Mouse (Mus musculus) limb, embryonic 13.5 days (tissue): ENCODE results near the gene Syk. TPM values are rescaled to one million over a fixed set of nuclear protein-coding genes. Genes with fewer than 3 reads are reported as not detected.

ENCODE experiments used
- ATAC-seq: fragments of 200-750 bp; cut with Nextera tagmentation; 2 replicates; pipeline ENCODE4 v1.8.0; 2017; ENCODE audit warnings: low read depth, moderate number of reproducible peaks, moderate TSS enrichment; ENCODE audit not compliant: low FRiP score
- H3K27ac ChIP-seq: fragments of 300-500 bp; sonication (generic); 2 replicates; pipeline ENCODE4 v1.5.1; 2015; ENCODE audit warnings: inconsistent platforms, mild to moderate bottlenecking, moderate library complexity
- H3K27me3 ChIP-seq: fragments of 300-500 bp; sonication (generic); 2 replicates; pipeline ENCODE4 v1.6.1; 2015; ENCODE audit warnings: mild to moderate bottlenecking, inconsistent platforms
- H3K36me3 ChIP-seq: fragments of 300-500 bp; sonication (generic); 2 replicates; pipeline ENCODE4 v1.6.1; 2015; ENCODE audit warnings: inconsistent platforms, mild to moderate bottlenecking, moderate library complexity
- H3K4me1 ChIP-seq: fragments of 300-500 bp; sonication (generic); 2 replicates; pipeline ENCODE4 v1.6.1; 2015; ENCODE audit warnings: inconsistent platforms
- H3K4me2 ChIP-seq: fragments of 300-500 bp; sonication (generic); replicated peaks from 2 replicates; pipeline ENCODE4 v1.6.1; 2015; ENCODE audit warnings: inconsistent platforms, mild to moderate bottlenecking, moderate library complexity
- H3K4me3 ChIP-seq: fragments of 300-500 bp; sonication (generic); 2 replicates; pipeline ENCODE4 v1.5.1; 2015; ENCODE audit warnings: moderate library complexity, mild to moderate bottlenecking, inconsistent platforms
- H3K9ac ChIP-seq: fragments of 300-500 bp; sonication (generic); 2 replicates; pipeline ENCODE4 v1.6.1; 2015; ENCODE audit warnings: mild to moderate bottlenecking, inconsistent platforms
- H3K9me3 ChIP-seq: fragments of 300-500 bp; sonication (generic); 2 replicates; pipeline ENCODE4 v1.6.1; 2016; ENCODE audit warnings: inconsistent platforms
- WGBS: fragments of 180-500 bp; shearing (Covaris S2); methylation state at CpG from one replicate; pipeline ENCODE4 v1.1.7; 2015; 5-methylcytosine and 5-hydroxymethylcytosine counted together
- polyA plus RNA-seq: library from polyadenylated mRNA; unstranded; fragments of >200 nt; fragmentation: Nextera tagmentation; extraction: Ambion mirVana; gene quantifications from 2 replicates; pipeline ENCODE4 v1.2.1, GENCODE M21; 2015

Gene Syk
- polyA plus RNA-seq, 1 experiment from 2014 or later = 2.5 TPM

DNA sequence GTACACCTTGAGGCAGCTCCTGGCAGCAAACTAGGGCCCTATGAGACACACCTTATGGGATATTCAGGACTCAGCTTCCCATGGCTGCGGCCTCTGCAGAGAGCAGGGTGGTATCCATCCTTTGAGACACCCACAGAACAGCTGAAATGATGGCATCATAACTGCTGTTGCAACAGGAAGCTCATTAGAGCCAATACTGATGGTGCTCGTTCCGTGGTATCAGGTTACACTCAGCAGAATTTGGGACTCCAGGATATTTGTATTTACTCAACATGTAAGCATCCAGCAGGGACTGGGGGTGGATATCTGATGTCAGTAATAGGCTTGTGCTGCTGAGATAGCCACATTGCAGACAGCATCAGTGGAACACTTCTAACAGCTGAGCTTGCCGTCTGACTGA lies 90.3 kb downstream of the Syk start:
- H3K36me3 ChIP-seq = no peaks in the 10 kb centered on the region
- peaks cover 17% of the 10 kb centered on the region for H3K4me1 ChIP-seq
- peaks cover 5% of the 10 kb centered on the region; the same call in 1 of the 2 replicates for H3K9me3 ChIP-seq
- no peak overlapping the region for H3K4me3 ChIP-seq
- 38% methylated on average over 4 of the region's 4 CpGs for WGBS
- H3K27me3 ChIP-seq = no peaks in the 10 kb centered on the region
- H3K4me2 ChIP-seq = no peak overlapping the region
- ATAC-seq = no peak
- no peak overlapping the region for H3K27ac ChIP-seq
- no peak overlapping the region for H3K9ac ChIP-seq

DNA sequence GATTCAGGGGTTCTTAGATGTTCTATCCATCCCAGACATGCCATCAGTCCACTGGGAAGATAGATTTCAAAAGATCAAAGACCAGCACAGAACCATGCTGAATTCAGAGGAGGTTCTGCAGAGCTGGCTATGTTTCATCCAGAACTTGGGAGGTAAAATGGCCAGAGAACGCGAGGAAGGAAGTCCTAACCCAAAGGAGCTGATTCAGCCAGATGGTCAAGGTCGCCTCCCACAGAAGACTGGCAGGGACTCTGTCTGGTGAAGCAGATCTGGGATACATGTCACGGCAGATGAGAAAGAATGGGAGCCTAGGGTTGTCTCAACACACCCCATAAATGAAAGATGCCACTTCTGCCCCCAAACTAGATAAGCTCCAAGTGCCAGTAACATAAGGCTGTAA lies 90.9 kb downstream of the Syk start:
- no peaks in the 10 kb centered on the region for H3K36me3 ChIP-seq
- WGBS = 62% methylated on average over 4 of the region's 4 CpGs
- no peak overlapping the region for H3K4me2 ChIP-seq
- H3K9ac ChIP-seq = no peak overlapping the region
- no peak for ATAC-seq
- H3K4me1 ChIP-seq = peaks cover 17% of the 10 kb centered on the region
- H3K27ac ChIP-seq = no peak overlapping the region
- peaks cover 5% of the 10 kb centered on the region; the same call in 1 of the 2 replicates for H3K9me3 ChIP-seq
- no peaks in the 10 kb centered on the region for H3K27me3 ChIP-seq
- H3K4me3 ChIP-seq = no peak overlapping the region

DNA sequence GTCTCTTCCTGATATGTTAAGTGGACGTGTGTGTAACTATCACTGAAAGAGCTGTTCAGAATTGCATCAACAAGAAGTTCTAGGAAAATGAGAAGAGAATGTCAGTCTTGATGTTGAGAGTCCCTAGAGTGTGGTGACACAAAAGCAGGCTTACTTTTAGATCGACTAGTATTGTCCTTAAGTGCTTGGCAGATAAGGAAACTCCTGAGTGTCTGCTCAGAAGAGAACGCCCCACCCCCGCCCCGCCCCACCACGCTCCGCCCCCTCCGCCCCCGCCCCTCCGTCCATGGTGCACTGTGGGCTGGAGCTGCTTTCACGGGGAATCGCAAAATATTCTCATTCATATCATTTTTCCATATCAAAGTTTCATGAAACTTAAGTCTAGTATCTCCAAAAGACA lies 91.9 kb downstream of the Syk start:
- Histone ChIP-seq H3K4me1 (peaks cover 17% of the 10 kb centered on the region), H3K9me3 (peaks cover 5% of the 10 kb centered on the region; the same call in 1 of the 2 replicates), H3K27me3 (no peaks in the 10 kb centered on the region), H3K4me2 (peak overlapping the region; percentile 19; the same call in 1 of the 2 replicates), H3K4me3 (no peak overlapping the region), H3K36me3 (no peaks in the 10 kb centered on the region), H3K27ac (no peak overlapping the region), H3K9ac (no peak overlapping the region)
- ATAC-seq = no peak
- 43% methylated on average over 12 of the region's 12 CpGs for WGBS

DNA sequence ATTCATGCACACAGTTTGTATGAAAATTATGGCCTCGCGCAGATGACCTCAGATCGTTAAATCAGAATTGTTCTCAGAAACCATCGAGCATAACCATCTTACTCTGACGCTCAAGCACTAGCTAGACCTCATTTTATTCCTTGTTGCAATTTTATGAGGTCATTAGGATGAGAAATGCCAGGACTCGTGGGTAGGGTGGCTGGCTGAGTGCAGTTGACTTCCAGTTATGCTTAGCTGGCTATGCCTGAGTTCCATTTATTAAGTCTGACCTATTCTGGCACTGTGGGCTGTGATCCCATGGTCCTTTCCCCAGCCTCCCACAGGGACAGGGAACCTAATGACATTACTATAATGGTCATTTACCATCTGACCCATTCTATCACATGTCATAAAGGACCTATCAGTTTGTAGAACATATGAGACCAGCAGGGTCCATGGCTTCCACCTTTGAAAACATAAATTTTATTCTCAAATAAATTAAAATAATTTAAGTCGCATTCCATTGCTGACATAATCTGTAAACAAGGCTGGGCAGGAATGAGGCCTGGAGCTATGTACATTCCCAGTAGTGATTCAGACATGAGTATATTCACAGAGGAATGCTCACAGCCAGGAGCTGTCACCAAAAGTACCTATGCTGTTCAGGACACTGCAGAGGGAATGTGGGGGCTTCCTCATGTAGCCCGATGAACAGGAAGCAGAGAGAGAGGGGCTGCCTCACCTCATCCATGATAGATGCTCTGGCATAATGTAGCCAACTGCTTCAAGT lies 92.7 kb downstream of the Syk start:
- Histone ChIP-seq H3K4me1 (peaks cover 17% of the 10 kb centered on the region), H3K4me3 (no peak overlapping the region), H3K9me3 (peaks cover 5% of the 10 kb centered on the region; the same call in 1 of the 2 replicates), H3K9ac (no peak overlapping the region), H3K27me3 (no peaks in the 10 kb centered on the region), H3K27ac (no peak overlapping the region), H3K4me2 (peak overlapping the region; percentile 19; the same call in 1 of the 2 replicates), H3K36me3 (no peaks in the 10 kb centered on the region)
- WGBS = 37% methylated on average over 8 of the region's 8 CpGs
- no peak for ATAC-seq

DNA sequence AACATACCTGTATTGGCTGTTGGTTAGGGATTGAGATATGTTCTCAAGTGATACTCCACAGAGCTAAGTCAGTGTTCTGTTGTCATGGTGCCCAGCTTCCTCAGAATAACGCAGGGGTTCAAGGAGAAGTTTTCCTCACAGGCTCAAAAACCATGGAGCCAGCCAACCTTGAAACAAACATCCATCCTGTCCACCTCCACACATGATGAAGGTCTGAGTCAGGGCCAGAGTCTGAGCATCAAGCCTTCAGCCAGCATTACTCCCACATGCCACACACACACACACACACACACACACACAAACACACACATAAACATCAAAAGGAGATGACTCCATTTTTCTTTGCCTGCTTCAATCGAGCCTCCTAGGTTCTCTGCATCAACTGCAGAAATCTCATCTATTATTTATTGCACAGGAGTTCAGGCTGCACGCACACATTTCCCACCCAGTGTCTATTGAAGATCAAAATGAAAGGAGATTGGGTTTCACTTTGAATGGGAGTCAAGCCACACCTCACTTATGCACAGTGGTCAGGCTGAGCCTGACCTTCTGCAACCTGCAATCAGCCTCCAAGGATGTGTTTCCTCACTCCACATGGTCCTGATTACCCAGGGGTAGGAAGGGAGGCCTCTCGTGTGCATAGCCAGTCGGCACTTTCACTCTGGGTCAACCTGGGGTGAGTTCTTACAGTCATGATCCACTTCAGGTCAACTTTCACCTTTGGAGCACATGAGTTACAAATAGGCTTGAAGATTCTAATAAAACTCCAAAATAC lies 93.9 kb downstream of the Syk start:
- Histone ChIP-seq H3K4me3 (no peak overlapping the region), H3K9me3 (peaks cover 5% of the 10 kb centered on the region; the same call in 1 of the 2 replicates), H3K9ac (no peak overlapping the region), H3K27ac (no peak overlapping the region), H3K27me3 (no peaks in the 10 kb centered on the region), H3K36me3 (no peaks in the 10 kb centered on the region), H3K4me1 (peaks cover 17% of the 10 kb centered on the region), H3K4me2 (no peak overlapping the region)
- WGBS = 31% methylated on average over 5 of the region's 5 CpGs
- ATAC-seq = no peak

DNA sequence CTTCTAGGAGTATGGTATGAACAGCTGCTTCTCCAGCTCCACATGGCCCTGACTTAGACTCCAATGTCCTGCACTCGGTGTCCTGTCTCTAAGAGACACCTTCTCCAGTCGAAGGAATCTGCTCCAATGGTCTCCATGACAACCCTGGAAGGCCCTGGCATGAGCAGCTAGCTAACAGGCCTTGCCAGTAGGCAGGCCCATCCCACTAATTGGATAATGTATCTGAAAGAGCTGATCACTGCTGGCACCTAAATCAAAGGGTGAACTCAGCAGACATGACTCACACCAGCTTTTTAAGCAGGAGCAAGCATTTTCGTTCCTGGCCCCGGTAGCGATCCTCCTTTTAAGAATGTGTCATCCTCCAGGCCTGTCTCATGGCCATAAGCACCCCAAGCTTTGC lies 96.9 kb downstream of the Syk start:
- no peak overlapping the region for H3K4me2 ChIP-seq
- no peak for ATAC-seq
- no peak overlapping the region for H3K4me3 ChIP-seq
- H3K36me3 ChIP-seq = no peaks in the 10 kb centered on the region
- H3K4me1 ChIP-seq = peaks cover 8% of the 10 kb centered on the region
- H3K27ac ChIP-seq = no peak overlapping the region
- 69% methylated on average over 5 of the region's 5 CpGs for WGBS
- H3K27me3 ChIP-seq = no peaks in the 10 kb centered on the region
- no peaks in the 10 kb centered on the region for H3K9me3 ChIP-seq
- H3K9ac ChIP-seq = no peak overlapping the region

DNA sequence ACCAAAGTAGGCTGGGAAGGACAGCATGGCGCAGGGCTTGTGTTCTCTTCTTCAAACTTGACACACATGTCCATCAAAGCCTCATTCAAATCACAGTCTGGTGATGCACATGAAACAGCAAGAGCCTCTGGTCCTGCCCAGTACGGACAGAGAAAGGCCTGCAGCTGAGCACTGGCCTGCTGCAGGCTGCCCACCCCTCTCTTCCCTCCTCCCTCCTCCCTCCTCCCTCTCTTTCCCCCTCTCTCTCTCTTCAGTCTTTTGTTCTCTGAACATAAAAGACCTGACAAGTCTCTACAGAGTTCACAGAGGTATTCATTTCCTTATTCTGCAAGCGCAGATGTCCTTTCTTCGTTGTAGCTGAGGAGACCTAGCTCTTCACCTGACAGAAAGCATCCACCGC lies 99.1 kb downstream of the Syk start:
- Histone ChIP-seq H3K36me3 (no peaks in the 10 kb centered on the region), H3K9me3 (no peaks in the 10 kb centered on the region), H3K27me3 (no peaks in the 10 kb centered on the region), H3K4me3 (no peak overlapping the region), H3K9ac (no peak overlapping the region), H3K4me2 (no peak overlapping the region), H3K27ac (no peak overlapping the region), H3K4me1 (no peaks in the 10 kb centered on the region; the same call in 1 of the 2 replicates)
- ATAC-seq = no peak
- 77% methylated on average over 5 of the region's 5 CpGs for WGBS

DNA sequence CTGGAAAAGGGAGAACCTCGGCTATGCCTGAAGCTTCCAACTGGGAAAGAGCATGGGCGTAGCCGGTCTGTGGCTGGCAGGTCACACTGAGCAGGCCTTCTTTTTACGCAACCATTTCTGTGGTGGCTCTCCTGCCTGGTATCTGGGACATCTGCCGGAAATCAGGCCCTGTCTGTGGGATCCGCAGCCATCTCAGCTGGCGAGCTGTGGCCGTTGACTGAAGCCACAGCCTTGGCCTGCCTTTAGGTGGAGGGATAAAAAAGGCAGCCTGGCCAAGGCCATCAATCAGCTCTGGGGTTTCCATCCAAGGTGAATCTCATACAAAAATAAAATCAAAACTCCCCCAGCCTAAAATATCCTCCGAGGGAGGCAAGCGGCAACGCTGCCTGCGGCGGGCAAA lies 107.5 kb downstream of the Syk start:
- Histone ChIP-seq H3K9ac (no peak overlapping the region), H3K9me3 (no peaks in the 10 kb centered on the region), H3K4me3 (no peak overlapping the region), H3K4me1 (no peaks in the 10 kb centered on the region), H3K27ac (no peak overlapping the region), H3K4me2 (no peak overlapping the region), H3K27me3 (no peaks in the 10 kb centered on the region), H3K36me3 (no peaks in the 10 kb centered on the region)
- 84% methylated on average over 13 of the region's 13 CpGs for WGBS
- no peak for ATAC-seq

DNA sequence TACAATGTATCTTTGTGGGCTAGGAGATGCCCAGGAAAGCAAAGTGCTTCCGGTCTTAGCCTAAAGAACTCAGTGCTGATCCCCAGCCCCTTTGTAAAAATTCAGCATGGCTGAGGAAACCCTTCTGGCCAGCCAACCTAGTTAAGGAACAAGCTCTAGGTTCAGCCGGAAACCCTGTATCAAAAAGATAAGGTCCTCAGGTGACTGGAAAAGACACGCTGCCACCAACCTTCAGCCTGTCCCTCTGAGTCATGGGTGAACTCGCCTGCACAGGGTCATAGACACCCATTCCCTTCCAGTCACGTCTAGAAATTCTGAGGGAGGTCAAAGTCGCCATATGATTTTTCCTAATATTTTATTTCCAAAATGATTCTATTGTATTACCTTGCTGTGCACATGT lies 109.3 kb downstream of the Syk start:
- no peak overlapping the region for H3K4me3 ChIP-seq
- no peaks in the 10 kb centered on the region for H3K4me1 ChIP-seq
- no peak overlapping the region for H3K27ac ChIP-seq
- no peak for ATAC-seq
- H3K27me3 ChIP-seq = no peaks in the 10 kb centered on the region
- 81% methylated on average over 6 of the region's 6 CpGs for WGBS
- H3K9me3 ChIP-seq = no peaks in the 10 kb centered on the region
- no peak overlapping the region for H3K4me2 ChIP-seq
- no peaks in the 10 kb centered on the region for H3K36me3 ChIP-seq
- no peak overlapping the region for H3K9ac ChIP-seq

DNA sequence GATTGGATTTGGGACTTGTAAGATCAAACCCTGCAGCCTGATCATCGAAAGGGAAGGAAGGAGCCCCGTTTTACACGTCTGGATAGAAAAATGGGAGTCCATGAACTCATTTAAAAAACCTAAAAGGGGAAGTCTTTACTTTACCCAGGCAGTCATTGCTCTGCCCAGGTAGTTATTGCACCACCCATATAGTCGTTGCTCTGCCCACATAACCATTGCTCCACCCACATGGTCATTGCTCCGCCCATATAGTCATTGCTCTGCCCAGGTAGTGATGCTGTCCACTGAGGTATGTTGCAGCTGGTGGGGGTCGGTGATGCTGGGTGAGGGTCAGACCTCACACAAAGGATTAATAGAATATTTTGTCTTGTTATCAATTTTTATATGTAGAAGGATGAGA lies 111.9 kb downstream of the Syk start:
- Histone ChIP-seq H3K4me3 (no peak overlapping the region), H3K27me3 (no peaks in the 10 kb centered on the region), H3K9me3 (no peaks in the 10 kb centered on the region), H3K9ac (no peak overlapping the region), H3K27ac (no peak overlapping the region), H3K4me1 (no peaks in the 10 kb centered on the region), H3K36me3 (no peaks in the 10 kb centered on the region), H3K4me2 (no peak overlapping the region)
- no peak for ATAC-seq
- 82% methylated on average over 6 of the region's 6 CpGs for WGBS
